Mouse (Mus musculus) T-cell, adult 2 months (primary cell): ENCODE results near the gene Cavin2.

Experiments used
- DNase-seq: peaks from one replicate; pipeline ENCODE4 v3.0.0; 2022; ENCODE audit warnings: low spot score

Gene Cavin2

GRCm38 (mm10) chr1:51288755-51289619 is at the start of gene Cavin2:
TSS of gene Cavin2 (plus strand) at chr1:51289126.
- no peak for DNase-seq

- DNase-seq: no peak
Observed at GRCm38 (mm10) chr1:51241311-51241986, 47.5 kb upstream of the Cavin2 start.

- no peak for DNase-seq
Observed at GRCm38 (mm10) chr1:51243294-51243693, 45.6 kb upstream of the Cavin2 start.

GRCm38 (mm10) chr1:51243869-51244268 is 45.1 kb upstream of the Cavin2 start:
- DNase-seq: no peak

GRCm38 (mm10) chr1:51245381-51245780 is 43.5 kb upstream of the Cavin2 start:
- DNase-seq: no peak

- no peak for DNase-seq
Observed at GRCm38 (mm10) chr1:51250302-51250701, 38.6 kb upstream of the Cavin2 start.

- no peak for DNase-seq
Observed at GRCm38 (mm10) chr1:51265118-51265800, 23.7 kb upstream of the Cavin2 start.

GRCm38 (mm10) chr1:51265926-51266325 is 23.0 kb upstream of the Cavin2 start:
- DNase-seq: no peak

GRCm38 (mm10) chr1:51267125-51267524 is 21.8 kb upstream of the Cavin2 start:
- no peak for DNase-seq

- no peak for DNase-seq
Observed at GRCm38 (mm10) chr1:51268225-51268624, 20.7 kb upstream of the Cavin2 start.

GRCm38 (mm10) chr1:51270196-51270935 is 18.6 kb upstream of the Cavin2 start:
- no peak for DNase-seq

GRCm38 (mm10) chr1:51271845-51272244 is 17.1 kb upstream of the Cavin2 start:
- DNase-seq: no peak

- no peak for DNase-seq
Observed at GRCm38 (mm10) chr1:51272583-51273201, 16.2 kb upstream of the Cavin2 start.

- no peak for DNase-seq
Observed at GRCm38 (mm10) chr1:51277879-51278567, 10.9 kb upstream of the Cavin2 start.

GRCm38 (mm10) chr1:51288201-51288600 is 725 bp upstream of the Cavin2 start:
- no peak for DNase-seq

GRCm38 (mm10) chr1:51289620-51290445 is 907 bp downstream of the Cavin2 start:
- no peak for DNase-seq

- no peak for DNase-seq
Observed at GRCm38 (mm10) chr1:51290634-51291033, 1.7 kb downstream of the Cavin2 start.

- DNase-seq: no peak
Observed at GRCm38 (mm10) chr1:51292348-51292747, 3.4 kb downstream of the Cavin2 start.

- DNase-seq: no peak
Observed at GRCm38 (mm10) chr1:51300295-51300930, 11.5 kb downstream of the Cavin2 start.

GRCm38 (mm10) chr1:51307056-51307455 is 18.1 kb downstream of the Cavin2 start:
- no peak for DNase-seq
